ENCODE assay signal across 8 mouse cellular contexts in genomic region chr19:34289948-34290789, GRCm38 (mm10). TPM values are rescaled to one million over a fixed set of nuclear protein-coding genes. Genes with fewer than 3 reads are reported as not detected.
DNase-seq lines count a peak whose midpoint lies in the region; ATAC-seq and TF ChIP-seq lines count a peak whose summit lies in the region.

TSS of gene Fas (plus strand) at chr19:34290666.

- H3K27ac ChIP-seq in CH12.LX (ENCODE audit: insufficient read depth, low read depth), result peak within 1 kb of the TSS; percentile 78
- H3K27ac ChIP-seq in hindbrain, embryonic 11.5 days (ENCODE audit: low read depth, low read length), result no peak within 1 kb of the TSS

- dilution Hi-C loops in CH12.LX (cut with MboI; ENCODE audit: extremely low pct_ligation_motif_present, extremely low pct_unique_long_range_greater_than_20kb, low sequenced_read_pairs), result no loop called here

- 0 out of 2 replicates have a peak, but pooled peaks have one; percentile 7 for TF ChIP-seq EP300 in CH12.LX (IDR thresholded peaks at IDR 0.05; ENCODE audit: low read length)

- H3K4me2 ChIP-seq in CH12.LX (ENCODE audit: insufficient read depth, low read depth, poor library complexity, severe bottlenecking), result peak within 1 kb of the TSS; percentile 98
- peak within 1 kb of the TSS; percentile 68 for H3K4me2 ChIP-seq in hindbrain, embryonic 11.5 days (replicated peaks; ENCODE audit: low read depth, low read length)

- no peaks in the 10 kb centered on the region for H3K9me3 ChIP-seq in CH12.LX (replicated peaks; ENCODE audit: low read length)
- H3K9me3 ChIP-seq in hindbrain, embryonic 11.5 days (ENCODE audit: control insufficient read depth, low read length), result no peaks in the 10 kb centered on the region

- TF ChIP-seq RAD21 in CH12.LX (IDR thresholded peaks at IDR 0.05; ENCODE audit: low read depth, low read length), result no peak; the same call in 1 of the 2 replicates

- H3K79me2 ChIP-seq in CH12.LX (replicated peaks; ENCODE audit: control insufficient read depth, extremely low read depth, insufficient read depth, poor library complexity, severe bottlenecking), result peaks cover 35% of the 10 kb centered on the region

- DNase-seq in CH12.LX (ENCODE audit: extremely low read depth), result peak; percentile 85
- peak; percentile 20 for DNase-seq in brain, adult 2 months (ENCODE audit: low read depth, low spot score)
- DNase-seq in frontal cortex, postnatal 14 days (ENCODE audit: low spot score in 2 of 2), result peak; percentile 8 to 12
- DNase-seq in hindbrain, embryonic 11.5 days (ENCODE audit: low spot score), result peak; percentile 58
- peak; percentile 7 to 22 for DNase-seq in left cerebral cortex, adult 18-20 months (ENCODE audit: low spot score in 2 of 2)
- peak; percentile 87 to 92 for DNase-seq in lung, postnatal 4 days
- peak; percentile 67 for DNase-seq in retina, embryonic 14.5 days (ENCODE audit: low spot score)
- DNase-seq in thymus, postnatal 25 days, result peak; percentile 87

- peak within 1 kb of the TSS; percentile 100 for H3K9ac ChIP-seq in CH12.LX (ENCODE audit: insufficient read depth, low read depth)
- no peak within 1 kb of the TSS for H3K9ac ChIP-seq in hindbrain, embryonic 11.5 days (ENCODE audit: low read depth, low read length)

- WGBS in hindbrain, embryonic 11.5 days, result 3% methylated on average over 19 of the region's 19 CpGs

- peak; percentile 94 for ATAC-seq in hindbrain, embryonic 11.5 days (ENCODE audit: low FRiP score)

- H3K36me3 ChIP-seq in CH12.LX (replicated peaks in 1 of 2; ENCODE audit: control insufficient read depth in 1 of 2, insufficient read depth in 1 of 2, low read length in 1 of 2), result no peaks in the 10 kb centered on the region
- no peaks in the 10 kb centered on the region for H3K36me3 ChIP-seq in hindbrain, embryonic 11.5 days (ENCODE audit: control insufficient read depth, insufficient read depth, low read length)

- in situ Hi-C loops in CH12.LX (cut with MboI; ENCODE audit: low pct_ligation_motif_present, low pct_unique_long_range_greater_than_20kb, low sequenced_read_pairs), result no loop called here

- no peak for TF ChIP-seq CTCF in CH12.LX (conservative IDR thresholded peaks at IDR 0.05 in 1 of 2, IDR thresholded peaks at IDR 0.05 in 1 of 2; ENCODE audit: low read depth in 2 of 2, low read length in 2 of 2)

- no peaks in the 10 kb centered on the region for H3K27me3 ChIP-seq in CH12.LX (replicated peaks)
- H3K27me3 ChIP-seq in hindbrain, embryonic 11.5 days (ENCODE audit: control insufficient read depth, insufficient read depth, low read length), result no peaks in the 10 kb centered on the region

- peak within 1 kb of the TSS; percentile 67 to 89 (median 73) for H3K4me3 ChIP-seq in CH12.LX (replicated peaks in 1 of 3; ENCODE audit: low read depth in 2 of 3, low read length in 2 of 3, poor library complexity in 1 of 3)
- peak within 1 kb of the TSS; percentile 29 for H3K4me3 ChIP-seq in hindbrain, embryonic 11.5 days (ENCODE audit: low read depth, low read length)

- H3K4me1 ChIP-seq in CH12.LX (ENCODE audit: control insufficient read depth in 1 of 2, insufficient read depth in 2 of 2), result peaks cover 18 to 74% of the 10 kb centered on the region in 2 experiments
- H3K4me1 ChIP-seq in hindbrain, embryonic 11.5 days (replicated peaks; ENCODE audit: control insufficient read depth, insufficient read depth, low read length), result peaks cover 4% of the 10 kb centered on the region; the same call in 1 of the 2 replicates

- TF ChIP-seq POLR2A in CH12.LX (IDR thresholded peaks at IDR 0.05; ENCODE audit: low read depth, low read length), result peak; percentile 47

TF ChIP-seq in CH12.LX, 34 proteins besides CTCF, POLR2A, EP300 and RAD21:
- TF ChIP-seq MAFK (IDR thresholded peaks at IDR 0.05; ENCODE audit: insufficient replicate concordance, low read length), result no peak
- TF ChIP-seq HCFC1 (IDR thresholded peaks at IDR 0.05; ENCODE audit: low read depth, low read length), result no peak
- no peak for TF ChIP-seq E2F4 (IDR thresholded peaks at IDR 0.05; ENCODE audit: insufficient replicate concordance, low read depth, low read length)
- TF ChIP-seq JUN (IDR thresholded peaks at IDR 0.05; ENCODE audit: insufficient read depth, low read depth, low read length), result no peak
- TF ChIP-seq SIN3A (IDR thresholded peaks at IDR 0.05; ENCODE audit: low read length), result peak; percentile 66; the same call in 1 of the 2 replicates
- peak; percentile 37; the same call in 1 of the 2 replicates for TF ChIP-seq MYC (IDR thresholded peaks at IDR 0.05; ENCODE audit: low read depth, low read length)
- TF ChIP-seq IRF4 (IDR thresholded peaks at IDR 0.05; ENCODE audit: low read depth, low read length), result peak; percentile 56; the same call in 1 of the 2 replicates
- TF ChIP-seq MAZ (IDR thresholded peaks at IDR 0.05; ENCODE audit: low read depth, low read length), result peak; percentile 37; the same call in 1 of the 2 replicates
- no peak for TF ChIP-seq POLR2AphosphoS2 (IDR thresholded peaks at IDR 0.05; ENCODE audit: low read depth, low read length)
- peak; percentile 99 for TF ChIP-seq BHLHE40 (IDR thresholded peaks at IDR 0.05; ENCODE audit: low read depth, low read length)
- TF ChIP-seq MXI1 (IDR thresholded peaks at IDR 0.05; ENCODE audit: low read depth, low read length), result peak; percentile 94
- TF ChIP-seq TCF12 (IDR thresholded peaks at IDR 0.05; ENCODE audit: low read depth, low read length), result peak; percentile 62
- peak; percentile 75 for TF ChIP-seq MEF2A (IDR thresholded peaks at IDR 0.05; ENCODE audit: borderline replicate concordance, low read depth, low read length)
- TF ChIP-seq GABPA (IDR thresholded peaks at IDR 0.05; ENCODE audit: insufficient replicate concordance, low read depth, low read length), result no peak
- 0 out of 2 replicates have a peak, but pooled peaks have one; percentile 11 for TF ChIP-seq NRF1 (IDR thresholded peaks at IDR 0.05; ENCODE audit: low read depth, low read length)
- no peak for TF ChIP-seq ZC3H11A (IDR thresholded peaks at IDR 0.05; ENCODE audit: low read depth, low read length)
- TF ChIP-seq ZKSCAN1 (IDR thresholded peaks at IDR 0.05; ENCODE audit: borderline replicate concordance, low read depth, low read length), result no peak
- TF ChIP-seq JUND (conservative IDR thresholded peaks at IDR 0.05; ENCODE audit: low read depth, low read length), result no peak
- TF ChIP-seq UBTF (IDR thresholded peaks at IDR 0.05; ENCODE audit: low read depth, low read length), result 0 out of 2 replicates have a peak, but pooled peaks have one; percentile 36
- TF ChIP-seq USF1 (IDR thresholded peaks at IDR 0.05; ENCODE audit: low read depth, low read length), result no peak
- TF ChIP-seq NELFE (IDR thresholded peaks at IDR 0.05; ENCODE audit: low read depth, low read length), result no peak
- no peak for TF ChIP-seq SMC3 (IDR thresholded peaks at IDR 0.05; ENCODE audit: low read depth, low read length)
- TF ChIP-seq TBP (conservative IDR thresholded peaks at IDR 0.05; ENCODE audit: low read depth, low read length), result no peak
- peak; percentile 90 for TF ChIP-seq ZNF384 (IDR thresholded peaks at IDR 0.05; ENCODE audit: low read depth, low read length)
- TF ChIP-seq ELF1 (IDR thresholded peaks at IDR 0.05; ENCODE audit: low read depth, low read length), result 0 out of 2 replicates have a peak, but pooled peaks have one; percentile 8
- peak; percentile 91 for TF ChIP-seq MAX (IDR thresholded peaks at IDR 0.05; ENCODE audit: low read length)
- no peak; the same call in 1 of the 2 replicates for TF ChIP-seq CHD1 (IDR thresholded peaks at IDR 0.05; ENCODE audit: low read depth, low read length)
- TF ChIP-seq CHD2 (IDR thresholded peaks at IDR 0.05; ENCODE audit: low read length), result peak; percentile 64; the same call in 1 of the 2 replicates
- no peak for TF ChIP-seq KAT2A (IDR thresholded peaks at IDR 0.05; ENCODE audit: insufficient replicate concordance, low read length)
- TF ChIP-seq PAX5 (IDR thresholded peaks at IDR 0.05; ENCODE audit: low read length), result no peak
- TF ChIP-seq ETS1 (conservative IDR thresholded peaks at IDR 0.05; ENCODE audit: low read depth, low read length), result peak; percentile 97
- no peak for TF ChIP-seq USF2 (conservative IDR thresholded peaks at IDR 0.05; ENCODE audit: low read depth, low read length)
- no peak for TF ChIP-seq RCOR1 (conservative IDR thresholded peaks at IDR 0.05; ENCODE audit: low read depth, low read length)
- no peak for TF ChIP-seq ZMIZ1 (IDR thresholded peaks at IDR 0.05; ENCODE audit: low read depth, low read length)
TF ChIP-seq in CH12.LX: peak in this region for 15.

RNA-seq across cellular contexts. Expression of gene Fas, which starts in this region (rescaled TPM):
- total RNA-seq in CH12.LX (2012; rRNA removed) (22.4 and 38.3 TPM in 2 replicates), CH12.LX (2014; rRNA removed) (54.1 and 60.8 TPM in 2 replicates)
- polyA plus RNA-seq in CH12.LX (2012; ENCODE audit: insufficient read length, low read depth), result 20.8 and 24.3 TPM in 2 replicates
- 0.49 and 1.2 TPM in 2 replicates for polyA plus RNA-seq in hindbrain, embryonic 11.5 days (2014; fragmentation: Nextera tagmentation; extraction: Ambion mirVana)
- total RNA-seq in left cerebral cortex, adult 18-20 months (2021), result 1 to 10 TPM; 1.6 to 1.9 TPM

Comparison
In these comparisons a context has a peak if more than half of its experiments do, and no peak if none do; other contexts are left out.
1. RNA of gene Fas (total RNA-seq): 22.4 to 60.8 TPM in CH12.LX; 1.6 to 1.9 TPM in left cerebral cortex, adult 18-20 months; every median in the first group is over 4 times any median in the second.
2. RNA of gene Fas (polyA plus RNA-seq): 20.8 to 24.3 TPM in CH12.LX; 0.49 to 1.2 TPM in hindbrain, embryonic 11.5 days; every median in the first group is over 10 times any median in the second.
3. DNase-seq: peak in every context shown above with its lines; median percentile 90 in lung, postnatal 4 days; 87 in thymus, postnatal 25 days; 85 in CH12.LX; 67 in retina, embryonic 14.5 days; 58 in hindbrain, embryonic 11.5 days; 20 in brain, adult 2 months; 14 in left cerebral cortex, adult 18-20 months; 10 in frontal cortex, postnatal 14 days.